Mouse (Mus musculus): ENCODE results near the gene Tmem138. TPM values are rescaled to one million over a fixed set of nuclear protein-coding genes. Genes with fewer than 3 reads are reported as not detected.
"Not testable (repeated sequence)": the region's sequence is repeated elsewhere in the genome, so short reads cannot be mapped to it uniquely, and the experiment has no call there.

The Tmem138 gene
- total RNA-seq, 2 experiments from 2014 or later = 11.2 to 12.8 TPM

DNA sequence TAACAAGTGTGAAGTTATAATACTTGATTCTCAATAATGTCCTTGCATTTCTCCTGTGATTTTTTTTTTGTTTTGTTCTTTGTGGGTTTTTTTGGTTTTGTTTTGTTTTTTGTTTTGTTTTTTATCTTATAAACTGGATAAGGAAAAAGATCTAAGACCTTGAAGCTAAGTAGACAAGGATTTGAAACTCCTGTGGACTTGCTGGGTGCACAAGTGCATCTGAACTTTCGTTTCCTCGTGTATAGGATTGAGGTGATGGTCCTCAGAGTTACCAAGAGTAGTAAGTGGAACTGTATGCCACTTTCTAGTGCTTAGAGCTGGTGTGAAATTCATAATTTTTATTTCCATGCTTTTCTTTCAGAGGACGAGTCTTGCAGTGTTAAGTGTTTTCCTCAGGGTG, 2.9 kb upstream of the Tmem138 start:
- DNase-seq (ENCODE audit: low spot score in 2 of 2) = no peak

DNA sequence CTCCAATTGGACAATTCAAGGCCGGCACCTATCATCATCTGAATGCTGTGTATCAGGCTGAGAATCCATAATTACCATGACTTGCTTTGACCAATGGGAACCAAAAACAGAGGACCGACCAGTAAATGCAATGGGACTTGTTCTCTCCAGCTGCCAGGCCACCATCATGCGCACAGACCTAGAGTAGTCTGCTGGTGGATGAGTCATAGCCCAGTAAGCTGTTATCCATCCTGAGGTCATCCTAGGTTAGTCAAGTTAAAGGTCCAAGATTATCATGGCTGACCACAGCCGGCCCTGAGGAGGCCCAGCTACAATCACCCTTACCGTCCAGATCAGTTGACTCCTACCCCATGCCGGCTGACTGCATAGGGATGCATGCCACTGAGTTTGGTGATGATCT, 7.5 kb downstream of the Tmem138 start:
- no peak for DNase-seq (ENCODE audit: low spot score in 2 of 2)

DNA sequence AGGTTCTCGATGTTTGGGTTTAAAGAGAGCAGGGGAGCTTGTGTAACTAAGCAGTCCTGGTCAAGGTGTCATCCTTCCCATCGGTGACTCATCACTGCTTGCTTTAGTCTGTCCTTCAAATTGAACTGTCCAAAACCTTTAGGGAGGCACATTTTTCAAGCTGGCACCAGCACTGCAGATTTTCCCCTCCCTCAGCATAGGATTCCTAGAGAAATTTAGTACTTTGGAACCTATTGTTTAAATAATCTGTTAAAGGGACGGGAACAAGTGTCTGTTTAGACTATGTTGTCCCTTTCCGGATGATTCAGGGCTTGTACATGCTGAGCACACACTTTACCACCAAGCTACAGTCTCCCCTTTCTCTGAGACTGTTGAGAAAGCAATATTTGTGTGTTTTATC, 11.9 kb downstream of the Tmem138 start:
- DNase-seq (ENCODE audit: low spot score in 2 of 2) = no peak

DNA sequence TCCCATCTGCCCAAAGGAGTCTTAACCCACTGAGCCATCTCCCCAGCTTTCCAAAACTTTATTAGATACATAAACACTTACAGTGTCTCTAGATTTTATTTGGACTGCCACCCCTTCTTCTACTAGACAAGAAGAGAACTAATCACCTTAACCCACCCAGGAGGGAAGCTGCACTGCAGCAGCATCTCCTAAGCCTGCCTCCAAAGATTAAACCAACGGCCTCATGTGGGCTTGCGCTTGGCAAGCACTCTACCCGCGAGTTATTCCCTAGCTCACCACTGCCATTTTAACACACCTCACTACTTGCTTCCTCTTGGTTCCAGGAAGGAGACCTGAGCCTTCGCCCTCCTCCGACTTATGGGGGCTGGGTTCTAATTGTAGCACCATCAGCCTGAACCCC, 12.9 kb downstream of the Tmem138 start:
- no peak for DNase-seq (ENCODE audit: low spot score in 2 of 2)

DNA sequence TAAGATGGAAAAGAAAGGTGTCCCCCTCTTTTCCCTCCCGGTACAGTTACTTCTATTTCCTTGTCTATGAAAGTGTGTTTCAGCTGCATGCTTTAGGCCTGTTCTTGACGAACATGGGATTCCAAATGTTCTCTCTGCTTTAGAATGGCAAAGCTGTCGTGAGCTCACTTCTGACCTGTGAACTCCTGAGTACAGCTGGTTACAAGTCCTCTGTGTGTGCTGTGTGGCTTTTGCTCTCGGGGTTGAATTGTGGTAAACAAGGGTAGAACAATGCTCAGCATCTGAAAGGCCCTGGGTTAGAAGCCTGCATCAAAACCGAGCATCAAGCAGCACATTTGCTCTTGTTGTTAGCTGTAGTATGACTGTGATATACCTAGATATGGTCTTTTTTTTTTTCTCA, 14.8 kb downstream of the Tmem138 start:
- no peak for DNase-seq (ENCODE audit: low spot score in 2 of 2)

DNA sequence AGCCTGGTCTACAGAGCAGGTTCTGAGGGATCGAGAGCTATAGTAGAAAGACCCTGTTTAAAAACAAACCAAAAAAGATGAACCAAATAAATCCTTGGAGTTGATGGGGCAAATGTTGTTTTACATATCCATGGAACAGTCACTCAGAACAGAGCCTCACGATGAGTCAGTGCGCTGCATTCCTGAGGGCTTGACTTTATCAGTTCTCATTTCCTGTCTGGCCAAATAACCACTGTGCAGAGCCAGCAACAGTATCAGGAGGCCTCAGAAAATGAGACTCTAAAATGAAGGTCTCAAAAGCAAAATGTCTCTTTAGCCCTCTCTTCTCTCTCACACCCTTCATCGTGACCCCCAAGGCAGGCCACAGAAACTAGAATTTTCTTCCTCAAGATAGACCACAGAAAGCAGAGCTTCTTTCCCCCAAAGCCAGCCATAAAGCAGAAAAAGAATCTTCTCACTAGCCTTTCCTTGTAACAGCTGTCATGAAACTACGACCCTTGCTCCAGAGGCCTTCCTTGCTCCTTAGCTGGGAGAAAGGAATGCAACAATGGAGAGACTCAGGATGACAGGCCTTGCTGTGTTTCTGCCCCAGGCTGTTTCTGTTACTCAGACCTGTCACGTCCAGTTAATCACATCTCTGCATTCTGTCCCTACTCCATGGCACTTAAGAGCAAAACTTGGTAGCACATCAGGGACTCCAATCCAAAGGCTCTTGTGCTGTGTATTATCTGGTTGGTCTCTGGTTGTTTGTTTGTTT, 15.4 kb downstream of the Tmem138 start:
- DNase-seq (ENCODE audit: low spot score in 2 of 2) = no peak

DNA sequence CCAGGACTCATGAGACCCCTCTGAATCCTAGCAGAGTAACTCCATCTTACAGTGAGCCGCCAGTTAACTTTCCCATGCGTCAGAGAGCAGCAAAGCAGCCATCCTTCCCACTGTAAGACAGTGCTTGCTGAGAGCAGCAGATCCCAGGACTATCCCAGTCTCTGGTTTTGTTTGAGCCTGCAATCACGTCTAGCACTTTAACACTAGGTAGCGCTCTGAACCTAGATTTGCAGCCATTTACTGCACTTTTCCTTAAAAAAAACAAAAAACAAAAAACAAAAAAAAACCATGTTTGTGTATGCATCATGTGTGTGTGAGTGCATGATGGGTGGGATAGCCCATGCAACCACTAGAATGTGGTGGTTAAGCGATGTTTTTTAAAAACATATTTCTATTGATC, 17.1 kb downstream of the Tmem138 start:
- no peak for DNase-seq (ENCODE audit: low spot score in 2 of 2)

DNA sequence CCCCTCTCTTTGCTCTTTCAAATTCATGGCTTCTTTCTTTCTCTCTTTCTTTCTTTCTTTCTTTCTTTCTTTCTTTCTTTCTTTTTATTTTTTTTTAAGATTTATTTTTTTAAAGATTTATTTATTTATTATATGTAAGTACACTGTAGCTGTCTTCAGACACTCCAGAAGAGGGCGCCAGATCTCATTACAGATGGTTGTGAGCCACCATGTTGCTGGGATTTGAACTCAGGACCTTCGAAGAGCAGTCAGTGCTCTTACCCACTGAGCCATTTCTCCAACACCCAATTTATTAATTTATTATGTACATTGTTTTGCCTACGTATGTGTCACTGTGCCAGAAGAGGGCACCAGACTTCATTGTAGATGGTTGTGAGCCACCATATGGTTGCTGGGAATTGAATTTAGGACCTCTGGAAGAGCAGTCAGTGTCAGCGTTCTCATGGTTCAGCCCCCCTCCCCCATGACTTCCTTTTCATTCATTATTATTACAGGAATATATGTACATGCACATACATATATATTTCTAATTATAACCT, 19.3 kb downstream of the Tmem138 start:
- DNase-seq (ENCODE audit: low spot score in 2 of 2) = not testable (repeated sequence)

DNA sequence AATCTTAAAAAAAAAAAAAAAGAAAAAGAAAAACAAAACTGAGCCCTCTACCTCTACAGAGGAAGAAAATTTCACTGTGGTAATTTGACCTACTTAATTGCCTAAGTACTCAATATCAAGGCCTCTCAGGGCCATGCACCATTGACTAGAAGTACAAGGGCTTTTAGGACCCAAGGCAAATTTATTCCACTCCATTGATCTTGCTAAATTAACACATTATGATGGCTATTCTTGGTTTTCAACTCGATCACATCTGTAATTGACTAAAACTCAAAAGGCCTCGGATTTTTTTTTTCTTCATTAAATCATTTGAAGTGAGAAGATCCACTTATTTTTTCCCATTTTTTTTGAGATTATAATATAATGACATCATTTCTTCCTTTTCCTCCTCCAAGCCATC, 19.7 kb downstream of the Tmem138 start:
- no peak for DNase-seq (ENCODE audit: low spot score in 2 of 2)

DNA sequence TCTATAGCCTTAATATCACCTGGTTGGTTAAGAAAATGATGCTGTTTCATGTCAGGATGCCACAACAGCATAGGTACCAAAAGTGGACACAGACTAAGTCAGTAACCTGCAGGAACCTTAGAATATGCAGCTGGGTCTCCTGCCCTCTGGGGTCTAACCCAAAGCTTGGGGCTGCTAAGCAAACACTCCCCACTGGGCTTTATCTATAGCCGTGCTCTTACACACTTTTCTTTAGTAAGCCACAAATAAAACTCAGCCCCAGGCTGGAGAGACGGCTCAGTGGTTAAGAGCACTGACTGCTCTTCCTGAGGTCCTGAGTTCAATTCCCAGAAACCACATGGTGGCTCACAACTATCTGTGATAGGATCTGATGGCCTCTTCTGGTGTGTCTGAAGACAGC, 20.2 kb downstream of the Tmem138 start:
- DNase-seq (ENCODE audit: low spot score in 2 of 2) = no peak

DNA sequence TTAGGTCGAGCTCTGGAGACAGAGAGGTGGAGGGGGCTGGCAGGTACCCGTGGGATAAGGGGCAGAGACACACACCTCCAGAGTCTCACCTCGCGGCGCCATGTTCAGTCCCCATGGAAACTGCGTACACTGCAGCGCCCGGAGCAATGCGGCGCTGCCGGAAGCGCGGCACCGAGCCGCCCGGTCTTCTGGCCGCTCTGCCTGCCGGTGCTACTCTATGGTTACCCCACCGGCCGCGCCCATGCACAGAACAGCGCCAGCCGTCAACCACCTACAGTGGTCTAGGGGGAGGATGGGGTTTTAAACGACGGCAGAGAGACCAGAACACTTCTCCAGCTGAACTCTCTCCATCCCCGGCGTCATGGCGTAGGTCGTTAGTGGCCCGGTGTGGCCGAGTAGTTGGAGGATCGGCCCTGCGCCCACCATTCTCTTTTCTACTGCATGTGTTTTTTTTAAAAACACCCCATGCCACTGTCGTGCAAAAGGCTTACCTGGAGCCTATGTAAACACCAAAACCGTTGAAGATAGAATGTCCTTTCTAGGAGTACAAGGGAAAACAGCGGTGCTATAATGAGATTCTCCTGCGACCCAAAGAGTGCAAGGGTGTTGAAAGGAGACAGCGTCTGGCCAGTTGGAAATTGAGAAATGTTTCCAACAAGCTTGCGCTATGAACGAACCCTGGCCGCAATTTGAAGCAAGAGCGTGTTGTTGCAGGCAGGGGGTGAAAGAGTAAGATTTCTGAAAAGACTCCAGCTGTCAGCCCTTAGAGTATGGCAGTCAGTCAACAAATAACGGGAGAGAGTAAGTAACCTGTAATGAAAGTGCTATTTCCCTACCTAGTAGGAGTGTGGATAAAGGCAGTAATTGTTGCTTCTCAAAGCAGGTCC, 21.3 kb downstream of the Tmem138 start, which contains the start of gene Tmem216:
Gene Tmem216, minus strand, starts transcription at position 615 of the 887 bp plus-strand sequence.
- peak; percentile 79 to 88 for DNase-seq (ENCODE audit: low spot score in 2 of 2)

DNA sequence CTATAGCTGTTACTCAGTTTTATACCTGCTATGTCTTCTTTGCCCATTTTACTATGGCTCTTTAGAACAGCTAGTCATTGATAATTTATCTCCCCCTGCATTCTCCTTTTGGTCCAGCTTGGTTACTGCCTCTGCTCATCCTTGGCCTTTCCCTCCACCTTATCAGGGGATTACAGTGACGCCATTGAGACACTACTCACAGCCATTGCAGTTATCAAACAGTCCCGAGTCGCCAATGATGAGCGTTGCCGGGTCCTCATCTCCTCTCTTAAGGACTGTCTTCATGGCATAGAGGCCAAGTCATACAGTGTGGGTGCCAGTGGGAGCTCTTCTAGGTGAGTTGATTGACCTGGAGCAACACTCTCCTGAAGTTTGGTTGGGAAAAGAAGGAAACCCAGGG, 37.7 kb downstream of the Tmem138 start:
- no peak for DNase-seq (ENCODE audit: low spot score in 2 of 2)

DNA sequence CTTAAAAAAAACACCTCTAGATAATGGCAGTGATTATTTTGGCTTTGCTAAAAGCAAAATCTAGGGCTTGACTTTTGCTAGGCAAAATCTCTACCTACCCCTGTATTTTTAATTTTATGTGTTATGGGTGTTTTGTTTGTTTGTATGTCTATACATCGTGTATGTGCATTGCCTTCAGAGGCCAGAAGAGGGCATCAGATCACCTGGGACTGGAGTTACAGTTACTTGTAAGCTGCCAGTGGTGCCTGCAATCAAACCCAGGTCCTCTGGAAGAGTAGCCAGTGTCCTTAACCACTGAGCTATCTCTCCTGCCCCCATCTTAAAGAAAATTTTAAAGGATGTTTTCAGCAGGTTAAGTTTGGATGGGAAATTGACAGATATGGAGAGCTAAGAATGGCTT, 47.1 kb downstream of the Tmem138 start:
- no peak for DNase-seq (ENCODE audit: low spot score in 2 of 2)

DNA sequence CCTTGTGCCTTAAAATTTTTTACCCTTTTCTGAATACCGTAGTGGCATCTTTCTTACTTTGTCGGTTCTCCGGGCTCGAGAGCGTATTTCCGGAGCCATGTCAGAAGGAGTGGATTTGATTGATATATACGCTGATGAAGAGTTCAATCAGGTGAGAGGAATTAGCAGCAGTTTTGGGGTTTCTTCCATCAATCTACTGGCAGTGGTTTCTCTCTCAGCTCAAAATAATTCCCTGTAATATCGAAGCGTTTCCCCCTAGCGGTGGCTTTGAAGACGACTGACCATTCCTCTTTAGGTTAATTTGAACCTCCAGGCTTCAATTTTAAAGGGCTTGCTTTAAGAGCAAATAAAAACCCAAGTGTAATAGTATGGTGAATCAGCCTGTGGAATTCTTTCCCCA, 51.3 kb downstream of the Tmem138 start, which contains the start of gene Sdhaf2:
Gene Sdhaf2, minus strand, starts transcription at position 233 of the 400 bp plus-strand sequence.
- DNase-seq (ENCODE audit: low spot score in 2 of 2) = peak in 1 of 2 experiments; percentile 39

DNA sequence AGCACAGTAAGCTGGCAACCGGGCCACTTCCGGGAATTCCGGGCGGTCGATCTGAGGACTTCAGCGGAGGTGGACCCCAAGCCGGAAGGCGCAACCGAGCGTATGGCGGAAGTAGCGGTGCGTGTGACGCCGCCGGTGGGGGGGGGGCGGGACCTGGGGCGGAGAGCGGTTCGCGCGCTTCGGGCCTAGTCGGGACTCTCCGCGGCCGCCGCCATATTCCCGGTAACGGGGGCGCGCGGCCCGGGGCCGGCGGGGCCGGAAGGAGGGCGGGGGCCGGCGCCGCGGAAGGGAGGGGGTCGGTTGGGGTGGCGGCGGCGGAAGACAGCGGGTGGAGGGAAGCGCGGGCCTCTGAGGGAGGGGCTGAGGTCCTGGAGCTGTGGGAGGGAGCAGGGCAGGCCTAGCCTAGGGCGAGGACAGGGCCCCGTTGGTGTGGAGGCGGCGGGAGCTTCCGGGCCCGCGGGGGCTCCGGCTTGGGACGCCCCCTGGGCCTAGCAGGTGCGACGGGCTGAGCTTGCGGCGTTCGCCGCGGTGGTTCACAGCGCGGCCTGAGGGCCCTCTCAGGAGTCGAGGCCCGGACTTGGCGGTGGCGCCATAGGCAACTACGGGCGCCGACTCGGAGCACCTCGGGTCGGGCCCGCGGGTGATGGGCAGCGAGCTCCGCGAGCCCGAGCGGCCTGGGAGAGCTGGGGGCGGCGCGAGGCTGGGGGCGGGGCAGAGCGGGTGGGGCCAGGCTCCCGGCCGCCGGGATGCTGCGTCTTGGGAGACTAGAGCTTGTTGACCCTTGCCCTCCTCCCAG, 51.9 kb downstream of the Tmem138 start, which contains the start of gene Cpsf7:
Gene Cpsf7, plus strand, starts transcription at position 161 of the 796 bp plus-strand sequence.
- DNase-seq (ENCODE audit: low spot score in 2 of 2) = peak; percentile 85 to 90

DNA sequence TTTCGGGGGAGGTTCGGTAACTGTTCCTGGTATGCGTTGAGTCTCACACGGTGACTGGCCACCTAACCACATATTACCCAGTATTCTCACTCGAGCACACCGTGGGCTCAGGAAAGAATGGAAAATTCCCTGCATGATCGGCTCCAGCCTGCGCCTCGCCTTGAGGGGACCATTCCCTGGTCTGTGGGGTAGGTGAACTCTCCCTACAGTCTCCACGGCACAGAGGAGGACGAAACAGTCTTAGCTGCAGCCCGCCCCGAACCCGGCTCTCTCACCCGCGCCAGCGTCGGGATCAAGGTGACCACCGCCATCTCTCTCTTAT, 52.4 kb downstream of the Tmem138 start:
- DNase-seq (ENCODE audit: low spot score in 2 of 2) = no peak

DNA sequence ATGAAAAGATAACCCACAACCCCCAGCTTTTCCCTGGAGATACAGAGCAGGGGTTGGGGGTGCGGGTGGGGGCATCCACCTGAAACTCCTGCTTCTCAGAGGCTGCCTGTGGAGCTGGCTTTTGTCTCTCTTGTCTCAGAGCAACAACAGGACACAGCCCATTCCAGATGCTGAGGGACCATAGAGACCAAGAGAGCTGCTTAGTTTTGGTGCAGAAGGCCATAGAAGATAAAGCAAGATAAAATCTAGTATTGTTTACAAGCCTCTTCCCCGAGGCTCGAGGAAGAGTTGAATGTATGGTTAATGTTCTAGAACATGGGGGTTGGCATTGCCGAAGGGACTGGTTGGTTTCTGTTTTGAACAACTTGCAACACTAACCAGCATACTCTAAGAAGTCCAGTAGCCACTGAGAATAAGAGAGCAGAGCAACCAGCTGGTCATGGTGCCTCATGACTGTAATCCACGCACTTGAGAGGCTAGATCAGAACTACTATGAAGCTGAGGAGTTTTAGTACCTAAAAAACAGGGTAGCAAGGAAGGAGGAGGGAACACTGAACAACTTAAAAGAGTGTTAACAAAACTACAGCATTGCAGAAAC, 53.6 kb downstream of the Tmem138 start:
- no peak for DNase-seq (ENCODE audit: low spot score in 2 of 2)

DNA sequence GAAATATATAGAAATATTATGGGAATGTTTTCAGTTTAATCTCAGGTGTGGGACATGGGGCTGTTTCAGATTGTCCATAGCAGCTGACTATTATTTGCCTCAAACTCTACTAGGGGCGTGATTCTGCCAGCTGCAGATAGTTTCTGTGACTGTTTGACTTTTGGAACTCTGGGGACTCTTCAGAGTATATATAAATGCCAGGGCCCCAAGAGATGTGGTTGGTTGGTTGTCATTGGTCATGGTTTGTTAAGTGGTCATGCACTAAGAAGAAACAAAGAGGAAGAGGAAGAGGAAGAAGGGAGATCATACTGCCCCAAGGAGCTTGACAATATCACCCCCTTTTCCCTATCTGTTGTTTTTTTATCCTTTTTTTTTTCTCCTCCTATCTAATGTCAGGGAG, 55.2 kb downstream of the Tmem138 start:
- no peak for DNase-seq (ENCODE audit: low spot score in 2 of 2)
